In the genomic region with DNA sequence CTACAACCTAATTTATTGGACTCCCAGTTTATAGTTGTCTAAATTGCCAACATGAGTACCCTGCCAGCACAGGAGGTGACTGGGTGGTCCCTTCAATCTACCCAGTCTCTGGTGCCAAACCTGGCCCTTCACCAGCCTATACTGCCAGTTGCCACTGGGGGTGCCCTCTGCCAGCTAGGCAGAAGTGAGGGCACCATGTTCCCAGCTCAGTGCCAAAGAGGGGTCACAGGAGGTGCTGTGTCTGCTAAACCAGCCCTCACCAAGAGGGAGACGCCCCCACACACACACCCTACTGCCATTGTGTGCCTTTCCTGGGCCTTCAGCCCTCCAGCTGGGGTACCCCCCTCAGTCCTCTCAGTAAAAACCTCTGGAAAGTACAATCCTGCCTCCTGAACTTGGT, we compare ENCODE assay signal across 17 mouse cellular contexts. TPM values are rescaled to one million over a fixed set of nuclear protein-coding genes. Genes with fewer than 3 reads are reported as not detected.
DNase-seq lines count a peak whose midpoint lies in the region; ATAC-seq and TF ChIP-seq lines count a peak whose summit lies in the region.
"Had no signal": no experiment of that assay in that cellular context is flagged by ENCODE, and none has a peak within 500 bp of the region (broad histone marks: within the 10 kb centered on the region; RNA-seq: fewer than 3 reads in every experiment).

No protein-coding gene starts in this region.

- H3K27ac ChIP-seq in layer of hippocampus, adult 2 months: no peak overlapping the region
- H3K27ac ChIP-seq in midbrain, postnatal 0 days (ENCODE audit: low read depth, low read length): no peak overlapping the region
- H3K27ac ChIP-seq in midbrain, embryonic 14.5 days (replicated peaks; ENCODE audit: low read depth, low read length): no peak overlapping the region
- no peak overlapping the region for H3K27ac ChIP-seq in MEL (ENCODE audit: control insufficient read depth, low read depth, low read length)
- H3K27ac ChIP-seq in embryonic facial prominence, embryonic 10.5 days (replicated peaks): no peak overlapping the region
- H3K27ac ChIP-seq: heart, embryonic 13.5 days; hindbrain, embryonic 10.5 days; liver, embryonic 15.5 days; midbrain, embryonic 10.5 days had no signal

- 67% methylated on average over 1 of the region's 1 CpGs for WGBS in midbrain, postnatal 0 days
- 56% methylated on average over 1 of the region's 1 CpGs for WGBS in midbrain, embryonic 14.5 days
- WGBS in embryonic facial prominence, embryonic 10.5 days: 75% methylated on average over 1 of the region's 1 CpGs

- no peaks in the 10 kb centered on the region for H3K9me3 ChIP-seq in midbrain, postnatal 0 days (ENCODE audit: low read length)
- no peaks in the 10 kb centered on the region for H3K9me3 ChIP-seq in midbrain, embryonic 14.5 days (ENCODE audit: control insufficient read depth, low read length)
- H3K9me3 ChIP-seq in MEL (replicated peaks; ENCODE audit: insufficient read depth, low read length): no peaks in the 10 kb centered on the region
- H3K9me3 ChIP-seq in embryonic facial prominence, embryonic 10.5 days: no peaks in the 10 kb centered on the region
- H3K9me3 ChIP-seq: heart, embryonic 13.5 days; hindbrain, embryonic 10.5 days; liver, embryonic 15.5 days; midbrain, embryonic 10.5 days had no signal

- DNase-seq in layer of hippocampus, adult 2 months (ENCODE audit: low spot score in 2 of 2): no peak
- no peak for DNase-seq in layer of hippocampus, adult 11-12 months (ENCODE audit: low spot score)
- no peak for DNase-seq in midbrain, postnatal 0 days (ENCODE audit: low spot score)
- DNase-seq in midbrain, embryonic 14.5 days: no peak
- DNase-seq in MEL (ENCODE audit: low read depth, low spot score): no peak
- no peak for DNase-seq in embryonic facial prominence, embryonic 10.5 days (ENCODE audit: low spot score)
- DNase-seq: cerebellum, adult 11 months; gastrocnemius, postnatal 14 days; kidney, adult 8-10 months had no signal

- no peaks in the 10 kb centered on the region for H3K27me3 ChIP-seq in midbrain, postnatal 0 days (ENCODE audit: insufficient read depth, low read length)
- H3K27me3 ChIP-seq in midbrain, embryonic 14.5 days (ENCODE audit: control insufficient read depth, insufficient read depth, low read length): no peaks in the 10 kb centered on the region
- no peaks in the 10 kb centered on the region for H3K27me3 ChIP-seq in MEL (ENCODE audit: control insufficient read depth in 1 of 2, insufficient read depth in 2 of 2, low read length in 2 of 2)
- H3K27me3 ChIP-seq in embryonic facial prominence, embryonic 10.5 days (replicated peaks; ENCODE audit: low read depth, poor library complexity, severe bottlenecking): peaks cover 34% of the 10 kb centered on the region
- H3K27me3 ChIP-seq: liver, embryonic 15.5 days had no signal

- peak; percentile 59 for TF ChIP-seq CTCF in layer of hippocampus, adult 2 months (conservative IDR thresholded peaks at IDR 0.05)
- peak; percentile 32 for TF ChIP-seq CTCF in midbrain, postnatal 0 days (IDR thresholded peaks at IDR 0.05)
- peak in 2 of 3 experiments; percentile 19 to 20; a peak in 1 of 6 replicates for TF ChIP-seq CTCF in MEL (IDR thresholded peaks at IDR 0.05 in 2 of 3, conservative IDR thresholded peaks at IDR 0.05 in 1 of 3; ENCODE audit: control insufficient read depth in 1 of 3, insufficient read depth in 1 of 3, low read depth in 2 of 3, low read length in 3 of 3, poor library complexity in 1 of 3, severe bottlenecking in 1 of 3)

- H3K4me3 ChIP-seq in layer of hippocampus, adult 2 months: no peak overlapping the region
- no peak overlapping the region for H3K4me3 ChIP-seq in midbrain, postnatal 0 days (ENCODE audit: low read depth, low read length)
- no peak overlapping the region for H3K4me3 ChIP-seq in midbrain, embryonic 14.5 days (replicated peaks; ENCODE audit: low read depth, low read length)
- H3K4me3 ChIP-seq in MEL (ENCODE audit: control insufficient read depth in 1 of 2, insufficient read depth in 1 of 2, low read depth in 2 of 2, low read length in 2 of 2): no peak overlapping the region
- no peak overlapping the region for H3K4me3 ChIP-seq in embryonic facial prominence, embryonic 10.5 days
- H3K4me3 ChIP-seq: heart, embryonic 13.5 days; hindbrain, embryonic 10.5 days; liver, embryonic 15.5 days; midbrain, embryonic 10.5 days; myocyte had no signal

- no peaks in the 10 kb centered on the region for H3K4me1 ChIP-seq in midbrain, postnatal 0 days (ENCODE audit: insufficient read depth, low read length)
- H3K4me1 ChIP-seq in midbrain, embryonic 14.5 days (ENCODE audit: control insufficient read depth, insufficient read depth, low read length): no peaks in the 10 kb centered on the region
- H3K4me1 ChIP-seq in MEL (ENCODE audit: control insufficient read depth in 1 of 2, insufficient read depth in 2 of 2, low read length in 2 of 2): no peaks in the 10 kb centered on the region
- no peaks in the 10 kb centered on the region for H3K4me1 ChIP-seq in embryonic facial prominence, embryonic 10.5 days
- H3K4me1 ChIP-seq: heart, embryonic 13.5 days; hindbrain, embryonic 10.5 days; liver, embryonic 15.5 days; midbrain, embryonic 10.5 days had no signal

- no peaks in the 10 kb centered on the region for H3K79me2 ChIP-seq in MEL (ENCODE audit: control insufficient read depth, insufficient read depth, low read length, poor library complexity)

- no peak overlapping the region for H3K4me2 ChIP-seq in midbrain, postnatal 0 days (ENCODE audit: low read depth, low read length, poor library complexity, severe bottlenecking)
- no peak overlapping the region for H3K4me2 ChIP-seq in midbrain, embryonic 14.5 days (ENCODE audit: low read length)
- H3K4me2 ChIP-seq: heart, embryonic 13.5 days; liver, embryonic 15.5 days had no signal

- H3K9ac ChIP-seq in midbrain, postnatal 0 days (replicated peaks; ENCODE audit: low read length, poor library complexity, severe bottlenecking): no peak overlapping the region
- H3K9ac ChIP-seq in midbrain, embryonic 14.5 days (replicated peaks; ENCODE audit: low read length): no peak overlapping the region
- no peak overlapping the region for H3K9ac ChIP-seq in MEL (ENCODE audit: control insufficient read depth, low read depth, low read length, poor library complexity, severe bottlenecking)
- H3K9ac ChIP-seq: heart, embryonic 13.5 days; liver, embryonic 15.5 days had no signal

- TF ChIP-seq POLR2A in MEL (IDR thresholded peaks at IDR 0.05; ENCODE audit: control insufficient read depth in 1 of 2, insufficient read depth in 1 of 2, low read depth in 1 of 2, low read length in 2 of 2, poor library complexity in 1 of 2): no peak

- TF ChIP-seq EP300 in MEL (IDR thresholded peaks at IDR 0.05; ENCODE audit: low read depth in 1 of 2, low read length in 2 of 2): no peak

- ATAC-seq in midbrain, postnatal 0 days (ENCODE audit: low FRiP score): no peak
- no peak for ATAC-seq in midbrain, embryonic 14.5 days (ENCODE audit: low FRiP score, low TSS enrichment)
- peak; percentile 81 for ATAC-seq in megakaryocyte-erythroid progenitor cell, adult 5-6 weeks (replicated peaks; ENCODE audit: low FRiP score, low TSS enrichment, poor library complexity, severe bottlenecking)
- ATAC-seq: activated CD4-positive, CD25-positive, alpha-beta regulatory T cell, adult 4 months; forebrain, embryonic 14.5 days had no signal

- no peak for TF ChIP-seq RAD21 in MEL (IDR thresholded peaks at IDR 0.05; ENCODE audit: low read depth, low read length)

- no peaks in the 10 kb centered on the region for H3K36me3 ChIP-seq in midbrain, postnatal 0 days (ENCODE audit: insufficient read depth, low read length)
- no peaks in the 10 kb centered on the region for H3K36me3 ChIP-seq in midbrain, embryonic 14.5 days (ENCODE audit: control insufficient read depth, insufficient read depth, low read length)
- no peaks in the 10 kb centered on the region for H3K36me3 ChIP-seq in MEL (ENCODE audit: control insufficient read depth in 1 of 2, insufficient read depth in 2 of 2, low read length in 2 of 2)
- no peaks in the 10 kb centered on the region for H3K36me3 ChIP-seq in embryonic facial prominence, embryonic 10.5 days (replicated peaks)
- H3K36me3 ChIP-seq: heart, embryonic 13.5 days; liver, embryonic 15.5 days; midbrain, embryonic 10.5 days had no signal

RNA-seq across cellular contexts. Expression of a gene that starts 18.7 kb away (rescaled TPM):
- 10 to 100 TPM; 11.2 to 12.1 TPM for total RNA-seq in layer of hippocampus, adult 2 months (2021)
- 1.5 and 4.0 TPM in 2 replicates for total RNA-seq in midbrain, postnatal 0 days (2014; rRNA removed)
- polyA plus RNA-seq in midbrain, postnatal 0 days (2015; fragmentation: Nextera tagmentation; extraction: Ambion mirVana): 0.58 and 0.61 TPM in 2 replicates
- 0.12 and 0.19 TPM in 2 replicates for polyA plus RNA-seq in midbrain, embryonic 14.5 days (2014; fragmentation: Nextera tagmentation; extraction: Ambion mirVana)
- not detected in 2 replicates for total RNA-seq in MEL (2012; rRNA removed)
- under 1 TPM in 1 of 2 experiments, not detected in 1; 0.10 TPM for polyA plus RNA-seq in MEL (2012; ENCODE audit: insufficient read depth in 1 of 2, insufficient read length in 2 of 2, low read depth in 1 of 2, low replicate concordance in 2 of 2, missing spikeins in 1 of 2)
- total RNA-seq in megakaryocyte-erythroid progenitor cell, adult 5-6 weeks (2014; fragmentation: Nextera tagmentation): not detected in 2 replicates
- total RNA-seq in megakaryocyte-erythroid progenitor cell, adult 5-6 weeks (2017): 0.19 TPM in 1 of 2 replicates, not detected in the other
- polyA plus RNA-seq in embryonic facial prominence, embryonic 10.5 days (2016; fragmentation: Nextera tagmentation; extraction: Ambion mirVana): 0.08 and 0.14 TPM in 2 replicates
- polyA plus RNA-seq: activated CD4-positive, CD25-positive, alpha-beta regulatory T cell, adult 4 months had no signal

RNA-seq across cellular contexts. Expression of a gene that starts 21.8 kb away (rescaled TPM):
- total RNA-seq in layer of hippocampus, adult 2 months (2021): 10 to 100 TPM; 11.2 to 11.8 TPM
- total RNA-seq in midbrain, postnatal 0 days (2014; rRNA removed): 16.7 and 19.2 TPM in 2 replicates
- polyA plus RNA-seq in midbrain, postnatal 0 days (2015; fragmentation: Nextera tagmentation; extraction: Ambion mirVana): 7.9 and 9.0 TPM in 2 replicates
- polyA plus RNA-seq in midbrain, embryonic 14.5 days (2014; fragmentation: Nextera tagmentation; extraction: Ambion mirVana): 7.1 and 8.7 TPM in 2 replicates
- 4.8 and 5.4 TPM in 2 replicates for total RNA-seq in MEL (2012; rRNA removed)
- polyA plus RNA-seq in MEL (2012; ENCODE audit: insufficient read depth in 1 of 2, insufficient read length in 2 of 2, low read depth in 1 of 2, low replicate concordance in 2 of 2, missing spikeins in 1 of 2): 10 to 100 TPM in 1 of 2 experiments, not detected in 1; 17.3 TPM
- total RNA-seq in megakaryocyte-erythroid progenitor cell, adult 5-6 weeks (2014; fragmentation: Nextera tagmentation): 8.9 and 12.1 TPM in 2 replicates
- 3.5 and 6.4 TPM in 2 replicates for total RNA-seq in megakaryocyte-erythroid progenitor cell, adult 5-6 weeks (2017)
- 8.1 and 10.4 TPM in 2 replicates for polyA plus RNA-seq in embryonic facial prominence, embryonic 10.5 days (2016; fragmentation: Nextera tagmentation; extraction: Ambion mirVana)

RNA-seq across cellular contexts. Expression of a gene that starts 22.2 kb away (rescaled TPM):
- 10 to 100 TPM; 72.3 to 77.8 TPM for total RNA-seq in layer of hippocampus, adult 2 months (2021)
- total RNA-seq in midbrain, postnatal 0 days (2014; rRNA removed): 48.7 and 58.1 TPM in 2 replicates
- 133 and 134 TPM in 2 replicates for polyA plus RNA-seq in midbrain, postnatal 0 days (2015; fragmentation: Nextera tagmentation; extraction: Ambion mirVana)
- 106 and 116 TPM in 2 replicates for polyA plus RNA-seq in midbrain, embryonic 14.5 days (2014; fragmentation: Nextera tagmentation; extraction: Ambion mirVana)
- total RNA-seq in MEL (2012; rRNA removed): 156 and 164 TPM in 2 replicates
- polyA plus RNA-seq in MEL (2012; ENCODE audit: insufficient read depth in 1 of 2, insufficient read length in 2 of 2, low read depth in 1 of 2, low replicate concordance in 2 of 2, missing spikeins in 1 of 2): 100 to 1,000 TPM in 1 of 2 experiments, not detected in 1; 214 TPM
- total RNA-seq in megakaryocyte-erythroid progenitor cell, adult 5-6 weeks (2014; fragmentation: Nextera tagmentation): 117 and 129 TPM in 2 replicates
- 177 and 215 TPM in 2 replicates for total RNA-seq in megakaryocyte-erythroid progenitor cell, adult 5-6 weeks (2017)
- 152 and 153 TPM in 2 replicates for polyA plus RNA-seq in embryonic facial prominence, embryonic 10.5 days (2016; fragmentation: Nextera tagmentation; extraction: Ambion mirVana)

RNA-seq across cellular contexts. Expression of a gene that starts 36.0 kb away (rescaled TPM):
- total RNA-seq in layer of hippocampus, adult 2 months (2021): 1 to 10 TPM; 3.9 to 4.3 TPM
- 0.09 and 0.49 TPM in 2 replicates for total RNA-seq in midbrain, postnatal 0 days (2014; rRNA removed)
- 2.1 and 2.4 TPM in 2 replicates for polyA plus RNA-seq in midbrain, postnatal 0 days (2015; fragmentation: Nextera tagmentation; extraction: Ambion mirVana)
- 1.5 and 2.5 TPM in 2 replicates for polyA plus RNA-seq in midbrain, embryonic 14.5 days (2014; fragmentation: Nextera tagmentation; extraction: Ambion mirVana)
- total RNA-seq in MEL (2012; rRNA removed): 0.20 and 0.31 TPM in 2 replicates
- under 1 TPM in 1 of 2 experiments, not detected in 1; 0.17 TPM for polyA plus RNA-seq in MEL (2012; ENCODE audit: insufficient read depth in 1 of 2, insufficient read length in 2 of 2, low read depth in 1 of 2, low replicate concordance in 2 of 2, missing spikeins in 1 of 2)
- not detected in 2 replicates for total RNA-seq in megakaryocyte-erythroid progenitor cell, adult 5-6 weeks (2014; fragmentation: Nextera tagmentation)
- total RNA-seq in megakaryocyte-erythroid progenitor cell, adult 5-6 weeks (2017): not detected in 2 replicates
- 1.00 and 2.0 TPM in 2 replicates for polyA plus RNA-seq in embryonic facial prominence, embryonic 10.5 days (2016; fragmentation: Nextera tagmentation; extraction: Ambion mirVana)

RNA-seq across cellular contexts. Expression of a gene that starts 48.5 kb away (rescaled TPM):
- total RNA-seq in layer of hippocampus, adult 2 months (2021): 100 to 1,000 TPM; 207 to 209 TPM
- total RNA-seq in midbrain, postnatal 0 days (2014; rRNA removed): 207 and 236 TPM in 2 replicates
- polyA plus RNA-seq in midbrain, postnatal 0 days (2015; fragmentation: Nextera tagmentation; extraction: Ambion mirVana): 218 and 245 TPM in 2 replicates
- 248 and 252 TPM in 2 replicates for polyA plus RNA-seq in midbrain, embryonic 14.5 days (2014; fragmentation: Nextera tagmentation; extraction: Ambion mirVana)
- 232 and 248 TPM in 2 replicates for total RNA-seq in MEL (2012; rRNA removed)
- polyA plus RNA-seq in MEL (2012; ENCODE audit: insufficient read depth in 1 of 2, insufficient read length in 2 of 2, low read depth in 1 of 2, low replicate concordance in 2 of 2, missing spikeins in 1 of 2): 100 to 1,000 TPM in 1 of 2 experiments, not detected in 1; 296 TPM
- 216 and 277 TPM in 2 replicates for total RNA-seq in megakaryocyte-erythroid progenitor cell, adult 5-6 weeks (2014; fragmentation: Nextera tagmentation)
- total RNA-seq in megakaryocyte-erythroid progenitor cell, adult 5-6 weeks (2017): 239 and 271 TPM in 2 replicates
- polyA plus RNA-seq in embryonic facial prominence, embryonic 10.5 days (2016; fragmentation: Nextera tagmentation; extraction: Ambion mirVana): 175 and 176 TPM in 2 replicates
